In the genomic region with DNA sequence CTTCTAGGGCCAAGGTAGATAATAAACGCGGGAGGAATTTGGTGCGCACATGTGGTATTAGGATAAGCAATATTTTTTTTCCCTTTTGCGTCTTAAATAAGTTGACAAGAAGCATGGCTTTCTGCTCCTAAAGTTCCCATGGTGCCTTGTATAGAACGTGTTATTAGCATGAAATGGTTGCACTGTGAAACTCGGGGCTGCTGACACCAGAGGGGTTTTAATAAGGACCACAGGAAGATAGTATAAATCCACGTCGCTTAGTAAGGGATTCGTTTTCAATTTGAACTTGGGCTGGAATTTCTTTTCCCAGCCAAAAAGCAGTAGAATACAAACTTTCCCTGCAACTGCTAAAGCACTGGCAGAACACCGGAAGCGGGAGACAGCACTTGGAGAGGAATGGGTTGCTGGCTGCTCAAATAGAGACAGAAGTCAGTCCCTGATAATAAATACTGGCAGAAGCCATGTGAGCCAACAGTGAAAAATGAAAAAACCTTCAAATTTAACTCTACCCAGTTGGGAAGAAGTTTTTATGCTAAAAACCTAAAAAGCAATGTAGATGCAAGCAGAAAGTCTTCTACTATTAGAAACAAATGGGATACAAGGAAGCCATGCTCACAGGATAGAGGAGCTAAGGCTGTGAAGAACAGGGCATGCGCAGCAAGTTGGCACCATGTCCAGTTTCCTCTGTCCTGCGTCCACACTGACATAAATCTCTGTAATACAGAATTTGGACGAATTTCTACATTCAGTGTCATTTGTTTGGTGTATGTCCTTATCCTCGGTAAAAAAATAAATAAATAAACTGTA, we compare ENCODE assay signal across 15 mouse cellular contexts. TPM values are rescaled to one million over a fixed set of nuclear protein-coding genes. Genes with fewer than 3 reads are reported as not detected.
DNase-seq lines count a peak whose midpoint lies in the region; ATAC-seq and TF ChIP-seq lines count a peak whose summit lies in the region.
"Had no signal": no experiment of that assay in that cellular context is flagged by ENCODE, and none has a peak within 500 bp of the region (broad histone marks: within the 10 kb centered on the region; RNA-seq: fewer than 3 reads in every experiment).

No protein-coding gene starts in this region.

- peak; percentile 55 for DNase-seq in embryonic facial prominence, embryonic 14.5 days (ENCODE audit: low spot score)
- DNase-seq in embryonic facial prominence, embryonic 10.5 days (ENCODE audit: low spot score): no peak
- peak; percentile 61 for DNase-seq in kidney, postnatal 0 days (ENCODE audit: low spot score)
- DNase-seq in urinary bladder, postnatal 25 days (ENCODE audit: low spot score): peak; percentile 17
- no peak for DNase-seq in urinary bladder, postnatal 4 days (ENCODE audit: low spot score in 2 of 2)
- no peak for DNase-seq in left cerebral cortex, adult 9 months (ENCODE audit: low spot score in 2 of 2)
- DNase-seq: cerebellum, adult 11-12 months; embryo, embryonic 11 days; liver; midbrain, embryonic 14.5 days; right cerebral cortex, adult 18-20 months had no signal

- 62% methylated on average over 15 of the region's 15 CpGs for WGBS in embryonic facial prominence, embryonic 14.5 days
- 88% methylated on average over 15 of the region's 15 CpGs for WGBS in embryonic facial prominence, embryonic 10.5 days
- WGBS in kidney, postnatal 0 days: 61% methylated on average over 15 of the region's 15 CpGs
- WGBS in kidney, embryonic 15.5 days: 65% methylated on average over 15 of the region's 15 CpGs
- WGBS in forebrain, embryonic 12.5 days: 89% methylated on average over 15 of the region's 15 CpGs

- H3K4me3 ChIP-seq in embryonic facial prominence, embryonic 14.5 days (ENCODE audit: low read depth, low read length): no peak overlapping the region
- H3K4me3 ChIP-seq in embryonic facial prominence, embryonic 10.5 days: no peak overlapping the region
- no peak overlapping the region for H3K4me3 ChIP-seq in kidney, postnatal 0 days (replicated peaks; ENCODE audit: low read depth, low read length)
- H3K4me3 ChIP-seq in kidney, embryonic 15.5 days (replicated peaks): no peak overlapping the region
- H3K4me3 ChIP-seq in forebrain, embryonic 12.5 days (replicated peaks): no peak overlapping the region
- H3K4me3 ChIP-seq: neural tube, embryonic 12.5 days had no signal

- no peaks in the 10 kb centered on the region for H3K4me1 ChIP-seq in embryonic facial prominence, embryonic 14.5 days (ENCODE audit: control insufficient read depth, insufficient read depth, low read length)
- H3K4me1 ChIP-seq in embryonic facial prominence, embryonic 10.5 days: no peaks in the 10 kb centered on the region
- no peaks in the 10 kb centered on the region for H3K4me1 ChIP-seq in kidney, postnatal 0 days (replicated peaks; ENCODE audit: insufficient read depth, low read length)
- no peaks in the 10 kb centered on the region for H3K4me1 ChIP-seq in kidney, embryonic 15.5 days
- H3K4me1 ChIP-seq in forebrain, embryonic 12.5 days: no peaks in the 10 kb centered on the region
- H3K4me1 ChIP-seq: neural tube, embryonic 12.5 days had no signal

- no peaks in the 10 kb centered on the region for H3K36me3 ChIP-seq in embryonic facial prominence, embryonic 14.5 days (ENCODE audit: control insufficient read depth, insufficient read depth, low read length)
- no peaks in the 10 kb centered on the region for H3K36me3 ChIP-seq in embryonic facial prominence, embryonic 10.5 days (replicated peaks)
- H3K36me3 ChIP-seq in kidney, postnatal 0 days (ENCODE audit: insufficient read depth, low read length): no peaks in the 10 kb centered on the region
- H3K36me3 ChIP-seq in kidney, embryonic 15.5 days: no peaks in the 10 kb centered on the region
- H3K36me3 ChIP-seq in forebrain, embryonic 12.5 days (replicated peaks): no peaks in the 10 kb centered on the region
- H3K36me3 ChIP-seq: neural tube, embryonic 12.5 days had no signal

- H3K4me2 ChIP-seq in embryonic facial prominence, embryonic 14.5 days (ENCODE audit: low read depth, low read length): no peak overlapping the region
- no peak overlapping the region for H3K4me2 ChIP-seq in kidney, postnatal 0 days (ENCODE audit: low read length)
- H3K4me2 ChIP-seq in kidney, embryonic 15.5 days: no peak overlapping the region
- no peak overlapping the region for H3K4me2 ChIP-seq in forebrain, embryonic 12.5 days
- H3K4me2 ChIP-seq: neural tube, embryonic 12.5 days had no signal

- H3K9ac ChIP-seq in embryonic facial prominence, embryonic 14.5 days (ENCODE audit: low read depth, low read length): no peak overlapping the region
- no peak overlapping the region for H3K9ac ChIP-seq in kidney, postnatal 0 days (ENCODE audit: low read depth, low read length)
- H3K9ac ChIP-seq in kidney, embryonic 15.5 days: no peak overlapping the region
- no peak overlapping the region for H3K9ac ChIP-seq in forebrain, embryonic 12.5 days
- H3K9ac ChIP-seq: neural tube, embryonic 12.5 days had no signal

- TF ChIP-seq CTCF in kidney, postnatal 0 days (IDR thresholded peaks at IDR 0.05; ENCODE audit: low read depth): no peak

- no peaks in the 10 kb centered on the region for H3K27me3 ChIP-seq in embryonic facial prominence, embryonic 14.5 days (replicated peaks; ENCODE audit: control insufficient read depth, insufficient read depth, low read length)
- H3K27me3 ChIP-seq in embryonic facial prominence, embryonic 10.5 days (replicated peaks; ENCODE audit: low read depth, poor library complexity, severe bottlenecking): no peaks in the 10 kb centered on the region
- no peaks in the 10 kb centered on the region for H3K27me3 ChIP-seq in kidney, postnatal 0 days (ENCODE audit: insufficient read depth, low read length)
- H3K27me3 ChIP-seq in kidney, embryonic 15.5 days: no peaks in the 10 kb centered on the region
- H3K27me3 ChIP-seq in forebrain, embryonic 12.5 days: no peaks in the 10 kb centered on the region
- H3K27me3 ChIP-seq: neural tube, embryonic 12.5 days had no signal

- no peaks in the 10 kb centered on the region for H3K9me3 ChIP-seq in embryonic facial prominence, embryonic 14.5 days (ENCODE audit: control insufficient read depth, low read length)
- H3K9me3 ChIP-seq in embryonic facial prominence, embryonic 10.5 days: no peaks in the 10 kb centered on the region
- H3K9me3 ChIP-seq in kidney, postnatal 0 days (replicated peaks; ENCODE audit: low read length): no peaks in the 10 kb centered on the region
- H3K9me3 ChIP-seq in kidney, embryonic 15.5 days (replicated peaks): no peaks in the 10 kb centered on the region
- H3K9me3 ChIP-seq in forebrain, embryonic 12.5 days: no peaks in the 10 kb centered on the region
- H3K9me3 ChIP-seq: neural tube, embryonic 12.5 days had no signal

- no peak overlapping the region for H3K27ac ChIP-seq in embryonic facial prominence, embryonic 14.5 days (replicated peaks; ENCODE audit: low read depth, low read length)
- no peak overlapping the region for H3K27ac ChIP-seq in embryonic facial prominence, embryonic 10.5 days (replicated peaks)
- H3K27ac ChIP-seq in kidney, postnatal 0 days: no peak overlapping the region
- H3K27ac ChIP-seq in kidney, embryonic 15.5 days: no peak overlapping the region; the same call in 1 of the 2 replicates
- H3K27ac ChIP-seq in forebrain, embryonic 12.5 days: no peak overlapping the region
- H3K27ac ChIP-seq: neural tube, embryonic 12.5 days had no signal

- ATAC-seq in embryonic facial prominence, embryonic 14.5 days (ENCODE audit: low read depth): no peak
- ATAC-seq in kidney, postnatal 0 days (replicated peaks; ENCODE audit: low FRiP score, low read depth): no peak
- ATAC-seq in kidney, embryonic 15.5 days (replicated peaks; ENCODE audit: low FRiP score): no peak
- ATAC-seq in forebrain, embryonic 12.5 days (ENCODE audit: low FRiP score): no peak
- ATAC-seq: inflammation-experienced regulatory T-cells, adult 6 months had no signal

RNA-seq across cellular contexts. Expression of a gene that starts 22.0 kb away (rescaled TPM):
- polyA plus RNA-seq in embryonic facial prominence, embryonic 14.5 days (2014; fragmentation: Nextera tagmentation; extraction: Ambion mirVana): 4.8 and 5.0 TPM in 2 replicates
- polyA plus RNA-seq in embryonic facial prominence, embryonic 10.5 days (2016; fragmentation: Nextera tagmentation; extraction: Ambion mirVana): 1.3 and 2.0 TPM in 2 replicates
- 9.9 and 10.3 TPM in 2 replicates for polyA plus RNA-seq in kidney, postnatal 0 days (2015; fragmentation: Nextera tagmentation; extraction: Ambion mirVana)
- 10.5 and 12.0 TPM in 2 replicates for polyA plus RNA-seq in kidney, embryonic 15.5 days (2015; fragmentation: Nextera tagmentation; extraction: Ambion mirVana)
- polyA plus RNA-seq in forebrain, embryonic 12.5 days (2016; fragmentation: Nextera tagmentation; extraction: Ambion mirVana): 1.8 and 2.0 TPM in 2 replicates
- polyA plus RNA-seq: inflammation-experienced regulatory T-cells, adult 6 months had no signal

Comparison
In these comparisons a context has a peak if more than half of its experiments do, and no peak if none do; other contexts are left out.
1. DNase-seq: peak in embryonic facial prominence, embryonic 14.5 days (single experiment), kidney, postnatal 0 days (single experiment) and urinary bladder, postnatal 25 days (single experiment); none in embryonic facial prominence, embryonic 10.5 days (single experiment), urinary bladder, postnatal 4 days (0 of 2) and left cerebral cortex, adult 9 months (0 of 2).